Mouse (Mus musculus): Measurements from ENCODE around the gene Gramd4. TPM values are rescaled to one million over a fixed set of nuclear protein-coding genes. Genes with fewer than 3 reads are reported as not detected.
A peak's percentile ranks its signal among the peaks of the same experiment; 100 is the strongest.

Gene Gramd4
- polyA plus RNA-seq, 1 experiment from 2014 or later = 8.7 TPM

GRCm38 (mm10) chr15:86184071-86184470, 126.6 kb downstream of the Gramd4 start:
- no peak overlapping the region; the same call in 1 of the 2 replicates for H3K4me3 ChIP-seq (ENCODE audit: low read depth, low read length)
- peak overlapping the region; percentile 87; the same call in 1 of the 2 replicates for H3K4me2 ChIP-seq (replicated peaks; ENCODE audit: low read depth, low read length)
- no peak for DNase-seq (ENCODE audit: low spot score)
- no peak overlapping the region for H3K27ac ChIP-seq (ENCODE audit: low read depth, low read length)
- 77% methylated on average over 5 of the region's 5 CpGs for WGBS
- no peaks in the 10 kb centered on the region for H3K27me3 ChIP-seq (ENCODE audit: control insufficient read depth, insufficient read depth, low read length)
- ATAC-seq (ENCODE audit: low FRiP score) = no peak
- H3K36me3 ChIP-seq (ENCODE audit: control insufficient read depth, insufficient read depth, low read length) = no peaks in the 10 kb centered on the region
- H3K9me3 ChIP-seq (ENCODE audit: control insufficient read depth, low read length) = no peaks in the 10 kb centered on the region
- H3K4me1 ChIP-seq (replicated peaks; ENCODE audit: control insufficient read depth, insufficient read depth, low read length) = 0 out of 2 replicates have a peak, but pooled peaks cover 2% of the 10 kb centered on the region
- H3K9ac ChIP-seq (ENCODE audit: low read depth, low read length) = no peak overlapping the region

GRCm38 (mm10) chr15:86184851-86185688, 127.6 kb downstream of the Gramd4 start:
- WGBS = under 1% methylated on average over 47 of the region's 70 CpGs
- peak; percentile 73 for DNase-seq (ENCODE audit: low spot score)
- H3K4me1 ChIP-seq (replicated peaks; ENCODE audit: control insufficient read depth, insufficient read depth, low read length) = 0 out of 2 replicates have a peak, but pooled peaks cover 2% of the 10 kb centered on the region
- H3K36me3 ChIP-seq (ENCODE audit: control insufficient read depth, insufficient read depth, low read length) = no peaks in the 10 kb centered on the region
- H3K9me3 ChIP-seq (ENCODE audit: control insufficient read depth, low read length) = no peaks in the 10 kb centered on the region
- H3K27me3 ChIP-seq (ENCODE audit: control insufficient read depth, insufficient read depth, low read length) = no peaks in the 10 kb centered on the region
- peak overlapping the region; percentile 87 for H3K4me2 ChIP-seq (replicated peaks; ENCODE audit: low read depth, low read length)
- peak; percentile 71 for ATAC-seq (ENCODE audit: low FRiP score)
- peak overlapping the region; percentile 87 for H3K4me3 ChIP-seq (ENCODE audit: low read depth, low read length)
- H3K9ac ChIP-seq (ENCODE audit: low read depth, low read length) = peak overlapping the region; percentile 93
- peak overlapping the region; percentile 85 for H3K27ac ChIP-seq (ENCODE audit: low read depth, low read length)

- 0 out of 2 replicates have a peak, but pooled peaks cover 2% of the 10 kb centered on the region for H3K4me1 ChIP-seq (replicated peaks; ENCODE audit: control insufficient read depth, insufficient read depth, low read length)
- no peaks in the 10 kb centered on the region for H3K36me3 ChIP-seq (ENCODE audit: control insufficient read depth, insufficient read depth, low read length)
- no peaks in the 10 kb centered on the region for H3K9me3 ChIP-seq (ENCODE audit: control insufficient read depth, low read length)
- H3K27me3 ChIP-seq (ENCODE audit: control insufficient read depth, insufficient read depth, low read length) = no peaks in the 10 kb centered on the region
- WGBS = 5% methylated on average over 40 of the region's 43 CpGs
- peak within 1 kb of the TSS; percentile 87 for H3K4me3 ChIP-seq (ENCODE audit: low read depth, low read length)
- peak within 1 kb of the TSS; percentile 87 for H3K4me2 ChIP-seq (replicated peaks; ENCODE audit: low read depth, low read length)
- ATAC-seq (ENCODE audit: low FRiP score) (peak; percentile 68), DNase-seq (ENCODE audit: low spot score) (peak; percentile 67)
- peak within 1 kb of the TSS; percentile 85 for H3K27ac ChIP-seq (ENCODE audit: low read depth, low read length)
- peak within 1 kb of the TSS; percentile 93 for H3K9ac ChIP-seq (ENCODE audit: low read depth, low read length)
These were observed 128.4 kb downstream of the Gramd4 start, which contains the start of gene Cerk for GRCm38 (mm10) chr15:86185689-86186569. Cerk (minus strand) TSS chr15:86186141.

GRCm38 (mm10) chr15:86186686-86187085, 129.2 kb downstream of the Gramd4 start:
- ATAC-seq (ENCODE audit: low FRiP score) = no peak
- Histone ChIP-seq H3K36me3 (ENCODE audit: control insufficient read depth, insufficient read depth, low read length) (no peaks in the 10 kb centered on the region), H3K4me3 (ENCODE audit: low read depth, low read length) (no peak overlapping the region), H3K27ac (ENCODE audit: low read depth, low read length) (no peak overlapping the region), H3K9me3 (ENCODE audit: control insufficient read depth, low read length) (no peaks in the 10 kb centered on the region), H3K27me3 (ENCODE audit: control insufficient read depth, insufficient read depth, low read length) (no peaks in the 10 kb centered on the region), H3K4me2 (replicated peaks; ENCODE audit: low read depth, low read length) (no peak overlapping the region), H3K9ac (ENCODE audit: low read depth, low read length) (no peak overlapping the region), H3K4me1 (replicated peaks; ENCODE audit: control insufficient read depth, insufficient read depth, low read length) (0 out of 2 replicates have a peak, but pooled peaks cover 2% of the 10 kb centered on the region)
- 60% methylated on average over 3 of the region's 3 CpGs for WGBS
- DNase-seq (ENCODE audit: low spot score) = no peak

Other genes starting within 250 kb of the Gramd4 start
- 20.2 and 22.0 TPM in 2 replicates for gene Cdpf1, start 246.0 kb upstream of the Gramd4 start, polyA plus RNA-seq (2014; fragmentation: Nextera tagmentation; extraction: Ambion mirVana)
- gene Pkdrej, start 236.0 kb upstream of the Gramd4 start, polyA plus RNA-seq (2014; fragmentation: Nextera tagmentation; extraction: Ambion mirVana) = 0.02 and 0.10 TPM in 2 replicates
- 2.8 and 2.9 TPM in 2 replicates for gene Ttc38, start 225.4 kb upstream of the Gramd4 start, polyA plus RNA-seq (2014; fragmentation: Nextera tagmentation; extraction: Ambion mirVana)
- gene Gtse1, start 197.9 kb upstream of the Gramd4 start, polyA plus RNA-seq (2014; fragmentation: Nextera tagmentation; extraction: Ambion mirVana) = 26.8 and 33.9 TPM in 2 replicates
- 30.4 and 34.6 TPM in 2 replicates for gene Trmu, start 178.4 kb upstream of the Gramd4 start, polyA plus RNA-seq (2014; fragmentation: Nextera tagmentation; extraction: Ambion mirVana)
- 4.6 and 5.1 TPM in 2 replicates for gene Celsr1, start 23.9 kb upstream of the Gramd4 start, polyA plus RNA-seq (2014; fragmentation: Nextera tagmentation; extraction: Ambion mirVana)
- gene Cerk, start 128.4 kb downstream of the Gramd4 start, polyA plus RNA-seq (2014; fragmentation: Nextera tagmentation; extraction: Ambion mirVana) = 16.9 and 18.4 TPM in 2 replicates
- 7.3 and 8.3 TPM in 2 replicates for gene Tbc1d22a, start 156.8 kb downstream of the Gramd4 start, polyA plus RNA-seq (2014; fragmentation: Nextera tagmentation; extraction: Ambion mirVana)

All from hindbrain, embryonic 11.5 days (tissue).